Mouse (Mus musculus) CH12.LX (cell line): Measurements from ENCODE around the gene Dbi. TPM values are rescaled to one million over a fixed set of nuclear protein-coding genes. Genes with fewer than 3 reads are reported as not detected.

ENCODE experiments used
- DNase-seq: peaks from one replicate; pipeline ENCODE4 v3.0.0-alpha.2; 2013; ENCODE audit errors: extremely low read depth
- H3K27ac ChIP-seq: 2 replicates; pipeline ENCODE4 v1.5.1; 2012; ENCODE audit warnings: low read depth, mild to moderate bottlenecking, control low read depth, moderate library complexity; ENCODE audit not compliant: insufficient read depth
- H3K27me3 ChIP-seq: replicated peaks from 2 replicates; pipeline ENCODE3; 2012; ENCODE audit warnings: inconsistent platforms
- H3K36me3 ChIP-seq, 2 experiments: replicated peaks in 1 of 2; 2 replicates each; pipeline versions ENCODE3 to v1.6.1; 2012; ENCODE audit warnings: inconsistent platforms in 1 of 2, low read length in 1 of 2, mild to moderate bottlenecking in 1 of 2, mixed read lengths in 1 of 2, moderate library complexity in 1 of 2; ENCODE audit not compliant: control insufficient read depth in 1 of 2, insufficient read depth in 1 of 2
- H3K4me1 ChIP-seq, 2 experiments: 2 replicates each; pipeline ENCODE4 v1.6.1; 2012; ENCODE audit warnings: inconsistent platforms in 1 of 2, moderate library complexity in 1 of 2; ENCODE audit not compliant: insufficient read depth in 2 of 2, control insufficient read depth in 1 of 2
- H3K4me2 ChIP-seq: 2 replicates; pipeline ENCODE4 v1.6.1; 2012; ENCODE audit warnings: low read depth, mild to moderate bottlenecking, control low read depth; ENCODE audit not compliant: poor library complexity, insufficient read depth, severe bottlenecking
- H3K4me3 ChIP-seq, 3 experiments: fragments of 150-350 bp in 1 of 3; sonication (generic) in 1 of 3; replicated peaks in 1 of 3; 2 replicates each; pipeline versions ENCODE3 to v1.5.1; 2011 to 2012; ENCODE audit warnings: low read depth in 2 of 3, low read length in 2 of 3, mild to moderate bottlenecking in 2 of 3, moderate library complexity in 2 of 3, control low read depth in 1 of 3, improper control_type of control experiment in 1 of 3, inconsistent platforms in 1 of 3, mixed read lengths in 1 of 3; ENCODE audit not compliant: poor library complexity in 1 of 3
- H3K79me2 ChIP-seq: replicated peaks from 2 replicates; pipeline ENCODE4 v1.6.1; 2012; ENCODE audit warnings: mild to moderate bottlenecking, moderate library complexity; ENCODE audit not compliant: control insufficient read depth, poor library complexity, insufficient read depth, severe bottlenecking; ENCODE audit errors: extremely low read depth
- H3K9ac ChIP-seq: 2 replicates; pipeline ENCODE4 v1.6.1; 2012; ENCODE audit warnings: low read depth, mild to moderate bottlenecking, control low read depth, moderate library complexity; ENCODE audit not compliant: insufficient read depth
- H3K9me3 ChIP-seq: replicated peaks from 2 replicates; pipeline ENCODE3; 2012; ENCODE audit warnings: low read length, inconsistent platforms, mixed read lengths
- BHLHE40 ChIP-seq: IDR thresholded peaks from 2 replicates; pipeline ENCODE4 v1.6.1; 2011; ENCODE audit warnings: mild to moderate bottlenecking, low read depth, low read length, improper control_type of control experiment
- CHD2 ChIP-seq: IDR thresholded peaks from 2 replicates; pipeline ENCODE4 v1.6.1; 2011; ENCODE audit warnings: low read length, improper control_type of control experiment
- EP300 ChIP-seq: IDR thresholded peaks from 2 replicates; pipeline ENCODE4 v1.6.1; 2011; ENCODE audit warnings: low read length, improper control_type of control experiment
- GABPA ChIP-seq: IDR thresholded peaks from 2 replicates; pipeline ENCODE4 v1.6.1; 2012; ENCODE audit warnings: low read depth, low read length, improper control_type of control experiment, inconsistent platforms; ENCODE audit not compliant: insufficient replicate concordance
- JUN ChIP-seq: IDR thresholded peaks from 2 replicates; pipeline ENCODE4 v1.6.1; 2011; ENCODE audit warnings: low read depth, mild to moderate bottlenecking, low read length, improper control_type of control experiment, moderate library complexity; ENCODE audit not compliant: insufficient read depth
- JUND ChIP-seq: conservative IDR thresholded peaks from 2 replicates; pipeline ENCODE4 v1.6.1; 2011; ENCODE audit warnings: low read depth, low read length, improper control_type of control experiment
- MAFK ChIP-seq: IDR thresholded peaks from 2 replicates; pipeline ENCODE4 v1.6.1; 2011; ENCODE audit warnings: low read length, improper control_type of control experiment; ENCODE audit not compliant: insufficient replicate concordance
- MAZ ChIP-seq: IDR thresholded peaks from 2 replicates; pipeline ENCODE4 v1.6.1; 2012; ENCODE audit warnings: low read depth, mild to moderate bottlenecking, inconsistent platforms, low read length, improper control_type of control experiment, moderate library complexity
- MEF2A ChIP-seq: IDR thresholded peaks from 2 replicates; pipeline ENCODE4 v1.6.1; 2014; ENCODE audit warnings: low read depth, mild to moderate bottlenecking, inconsistent platforms, low read length, improper control_type of control experiment, borderline replicate concordance
- NRF1 ChIP-seq: IDR thresholded peaks from 2 replicates; pipeline ENCODE4 v1.6.1; 2014; ENCODE audit warnings: low read depth, mild to moderate bottlenecking, inconsistent platforms, low read length, improper control_type of control experiment, moderate library complexity
- PAX5 ChIP-seq: IDR thresholded peaks from 2 replicates; pipeline ENCODE4 v1.6.1; 2012; ENCODE audit warnings: low read length, inconsistent platforms, mixed read lengths
- RCOR1 ChIP-seq: conservative IDR thresholded peaks from 2 replicates; pipeline ENCODE4 v1.6.1; 2012; ENCODE audit warnings: low read depth, mild to moderate bottlenecking, inconsistent platforms, low read length, improper control_type of control experiment
- SMC3 ChIP-seq: IDR thresholded peaks from 2 replicates; pipeline ENCODE4 v1.6.1; 2011; ENCODE audit warnings: low read depth, low read length, improper control_type of control experiment
- TCF12 ChIP-seq: IDR thresholded peaks from 2 replicates; pipeline ENCODE4 v1.6.1; 2014; ENCODE audit warnings: low read depth, mild to moderate bottlenecking, inconsistent platforms, low read length, improper control_type of control experiment
- dilution Hi-C: fragments of 300-500 bp; cut with MboI; formaldehyde crosslinking; loops from 2 replicates; pipeline ENCODE4 v1.14.3; 2020; ENCODE audit warnings: low sequenced_read_pairs; ENCODE audit not compliant: extremely low pct_unique_long_range_greater_than_20kb, extremely low pct_ligation_motif_present
- in situ Hi-C: fragments of 300-500 bp; cut with MboI; formaldehyde crosslinking; loops from 3 replicates; pipeline ENCODE4 v1.14.3; 2019; ENCODE audit warnings: low sequenced_read_pairs, low pct_ligation_motif_present, low pct_unique_long_range_greater_than_20kb, mixed read lengths
- polyA plus RNA-seq: library from polyadenylated mRNA; unstranded; fragments of >175 nt; gene quantifications from 2 replicates; pipeline ENCODE4 v1.2.1, GENCODE M21; 2012; ENCODE audit warnings: low read depth; ENCODE audit not compliant: insufficient read length
- total RNA-seq, 2 experiments: library from RNA; depleted of rRNA; stranded (reverse); fragments of 300-350 nt in 1 of 2; fragments of >200 nt in 1 of 2; gene quantifications; 2 replicates each; pipeline ENCODE4 v1.2.3; 2012 to 2014

Gene Dbi
- total and polyA plus RNA-seq, 3 experiments: 346 to 499 (median 357) TPM

DNA sequence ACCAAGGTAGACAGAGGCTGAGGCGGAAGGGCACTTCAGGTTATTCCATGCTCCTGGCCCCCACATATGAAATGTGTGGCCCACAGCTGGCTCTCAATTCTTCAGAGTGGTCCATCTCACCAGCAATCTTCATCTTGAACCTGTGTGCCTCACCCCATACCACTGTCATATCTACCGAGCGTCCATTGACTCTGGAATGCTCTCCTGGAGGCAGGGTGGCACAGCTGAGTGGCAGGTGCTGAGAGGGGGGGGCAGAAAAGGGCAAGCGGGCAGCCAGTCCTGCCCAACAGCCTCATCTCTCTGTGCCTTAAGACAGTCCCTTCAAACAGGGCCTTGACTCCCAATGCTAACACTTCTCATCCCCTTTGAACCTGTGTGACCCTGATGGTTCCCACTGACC is 49.7 kb downstream of the Dbi start:
- no peak overlapping the region for H3K27ac ChIP-seq
- H3K27me3 ChIP-seq: no peaks in the 10 kb centered on the region
- in situ Hi-C loops: no loop called here
- H3K36me3 ChIP-seq: no peaks in the 10 kb centered on the region
- no peak for DNase-seq
- no peak for TF ChIP-seq PAX5
- H3K9me3 ChIP-seq: no peaks in the 10 kb centered on the region
- H3K4me3 ChIP-seq: no peak overlapping the region
- H3K79me2 ChIP-seq: no peaks in the 10 kb centered on the region
- H3K4me2 ChIP-seq: no peak overlapping the region
- H3K9ac ChIP-seq: no peak overlapping the region
- H3K4me1 ChIP-seq: peaks cover 0 to 8% of the 10 kb centered on the region in 2 experiments; a peak in 2 of 4 replicates
- dilution Hi-C loops: no loop called here

GRCm38 (mm10) chr1:120070168-120070567 is 50.7 kb downstream of the Dbi start:
- Histone ChIP-seq H3K4me3 (no peak overlapping the region), H3K4me2 (no peak overlapping the region), H3K36me3 (no peaks in the 10 kb centered on the region), H3K27me3 (no peaks in the 10 kb centered on the region), H3K4me1 (peaks cover 0 to 1% of the 10 kb centered on the region in 2 experiments; a peak in 2 of 4 replicates), H3K79me2 (no peaks in the 10 kb centered on the region), H3K9me3 (no peaks in the 10 kb centered on the region), H3K27ac (no peak overlapping the region), H3K9ac (no peak overlapping the region)
- no peak for DNase-seq
- in situ Hi-C loops: no loop called here
- dilution Hi-C loops: no loop called here
- TF ChIP-seq MAZ (no peak), JUND (no peak), MEF2A (no peak), BHLHE40 (no peak), EP300 (no peak), JUN (no peak), MAFK (no peak), CHD2 (no peak), SMC3 (no peak), GABPA (no peak), NRF1 (no peak), TCF12 (no peak), RCOR1 (no peak)

GRCm38 (mm10) chr1:120069120-120069519 is 51.8 kb downstream of the Dbi start:
- no peaks in the 10 kb centered on the region for H3K27me3 ChIP-seq
- H3K9me3 ChIP-seq: no peaks in the 10 kb centered on the region
- no peaks in the 10 kb centered on the region for H3K36me3 ChIP-seq
- H3K79me2 ChIP-seq: no peaks in the 10 kb centered on the region
- TF ChIP-seq SMC3 (no peak), MAFK (no peak)
- TF ChIP-seq, all 38 proteins: peak for 0
- dilution Hi-C loops: no loop called here
- no peak overlapping the region for H3K27ac ChIP-seq
- no peak overlapping the region for H3K9ac ChIP-seq
- no peak overlapping the region for H3K4me2 ChIP-seq
- H3K4me1 ChIP-seq: no peaks in the 10 kb centered on the region
- DNase-seq: no peak
- in situ Hi-C loops: no loop called here
- no peak overlapping the region for H3K4me3 ChIP-seq
